Mouse (Mus musculus) cerebellum, postnatal 10 days (tissue): ENCODE measurements around the gene Ncoa6.
A peak's percentile ranks its signal among the peaks of the same experiment; 100 is the strongest.

ENCODE experiments used
- DNase-seq, 2 experiments: peaks; one replicate each; pipeline ENCODE4 v3.0.0; 2021; ENCODE audit warnings: mixed read lengths in 2 of 2

Gene Ncoa6

DNA sequence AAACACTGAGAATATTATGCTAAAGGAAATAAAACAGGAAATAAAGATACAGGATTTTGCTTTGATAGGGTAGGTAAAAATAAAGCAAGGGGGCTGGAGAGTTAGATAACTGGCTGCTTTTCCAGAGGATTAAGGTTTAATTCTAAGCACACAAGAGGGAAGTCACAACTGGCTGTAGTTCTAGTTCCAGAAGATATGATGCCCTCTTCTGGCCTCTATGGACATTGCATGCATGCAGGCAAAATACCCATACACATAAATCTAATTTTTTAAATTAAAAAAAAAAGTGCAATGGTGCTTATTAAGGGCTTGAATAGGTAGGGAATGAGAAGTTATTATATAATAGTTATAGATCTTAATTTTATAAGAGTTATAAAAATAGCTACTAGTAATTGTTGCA, 37.2 kb downstream of the Ncoa6 start:
- DNase-seq = peak; percentile 32 to 34

DNA sequence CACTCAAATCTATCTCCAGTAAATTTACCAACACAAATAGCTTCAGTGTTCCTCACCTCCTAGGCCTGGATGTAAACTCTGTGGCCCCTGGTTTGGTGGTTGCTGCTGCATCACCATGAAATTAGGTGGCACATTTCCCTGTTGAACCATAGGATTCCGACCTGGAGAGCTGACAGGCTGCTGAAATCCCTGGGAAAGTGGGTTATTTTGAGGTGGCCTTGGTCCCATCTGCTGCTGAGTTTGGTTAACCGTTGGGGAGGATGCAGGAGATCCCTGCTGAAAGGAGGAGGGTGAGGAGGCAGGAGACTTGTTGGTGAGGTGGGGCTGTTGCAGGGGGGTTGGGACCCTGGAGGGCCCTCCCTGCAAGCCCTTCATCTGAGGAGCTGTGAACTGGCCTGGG, 52.8 kb downstream of the Ncoa6 start:
- DNase-seq = no peak

DNA sequence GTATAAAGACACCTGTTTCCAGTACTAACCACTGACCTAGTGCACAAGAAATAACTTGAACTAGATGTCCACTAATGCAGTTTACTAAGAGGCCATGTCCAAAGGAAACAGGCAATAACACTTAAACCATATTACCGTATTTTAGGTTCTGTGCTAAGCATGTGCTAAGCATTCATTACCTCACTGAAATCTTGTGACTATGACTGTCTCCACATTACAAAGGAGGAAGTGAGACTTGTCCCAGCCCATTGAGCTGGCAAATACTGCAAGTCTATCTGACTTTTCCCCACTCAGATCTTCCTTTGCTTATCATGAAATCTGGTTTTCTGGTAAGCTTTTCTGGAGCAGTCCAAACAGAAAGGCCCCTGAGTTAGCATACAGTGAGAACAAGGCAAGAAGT, 69.1 kb downstream of the Ncoa6 start:
- no peak for DNase-seq

DNA sequence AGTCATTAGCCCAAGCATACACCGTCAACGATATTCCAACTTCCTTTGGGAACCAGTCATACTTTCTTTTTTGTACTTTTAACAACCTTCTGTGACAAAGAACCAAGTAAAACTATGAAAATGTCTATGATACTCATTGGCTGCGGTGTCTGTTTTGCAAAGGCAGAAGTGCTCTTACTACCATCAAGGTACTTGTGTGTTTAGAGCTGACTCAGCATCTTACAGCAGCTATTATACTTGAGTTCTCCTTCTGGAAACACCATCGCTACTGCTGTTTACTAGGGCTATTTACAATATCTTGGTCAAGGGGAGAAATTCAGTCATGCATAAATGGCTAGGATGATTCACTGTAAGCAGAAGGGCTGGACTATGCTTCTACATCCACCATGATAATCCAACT, 71.8 kb downstream of the Ncoa6 start:
- DNase-seq = no peak

DNA sequence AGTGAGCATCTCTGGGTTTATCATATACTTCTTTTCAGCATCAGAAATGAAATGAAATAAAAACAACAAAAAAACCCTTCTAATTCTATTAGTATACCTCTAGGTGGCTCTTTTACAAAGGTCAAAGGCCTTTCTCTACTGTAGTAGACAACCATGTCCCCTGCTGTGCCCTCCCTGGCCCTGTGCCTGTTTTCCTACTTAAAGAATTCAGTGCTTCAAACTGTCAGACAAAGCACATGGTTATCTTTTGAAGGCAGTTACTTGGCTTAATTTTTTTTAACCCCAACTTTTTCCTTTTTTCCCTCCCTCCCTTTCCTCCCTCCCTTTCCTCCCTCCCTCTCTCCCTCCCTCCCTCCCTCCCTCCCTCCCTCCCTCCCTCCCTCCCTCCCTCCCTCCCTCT, 73.4 kb downstream of the Ncoa6 start:
- DNase-seq = peak; percentile 69 to 76

DNA sequence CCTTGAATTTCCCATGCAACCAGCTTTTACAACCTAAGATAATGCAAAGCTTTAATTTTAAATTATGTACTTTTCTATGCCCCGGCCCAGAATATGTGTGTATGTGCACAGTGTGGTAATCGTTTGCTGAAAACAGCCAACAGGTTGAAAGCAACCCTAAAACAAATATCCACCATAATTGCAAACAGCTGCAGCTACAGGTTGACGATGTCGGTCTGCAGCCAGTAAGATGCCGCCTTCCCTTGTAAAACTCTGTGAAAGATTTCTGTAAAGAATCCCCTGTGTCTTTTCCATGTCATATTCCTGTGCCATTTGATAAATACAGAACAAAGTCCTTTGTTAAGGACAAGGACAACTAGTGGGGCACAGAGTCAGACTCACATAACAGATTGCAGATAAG, 79.1 kb downstream of the Ncoa6 start:
- DNase-seq = no peak

DNA sequence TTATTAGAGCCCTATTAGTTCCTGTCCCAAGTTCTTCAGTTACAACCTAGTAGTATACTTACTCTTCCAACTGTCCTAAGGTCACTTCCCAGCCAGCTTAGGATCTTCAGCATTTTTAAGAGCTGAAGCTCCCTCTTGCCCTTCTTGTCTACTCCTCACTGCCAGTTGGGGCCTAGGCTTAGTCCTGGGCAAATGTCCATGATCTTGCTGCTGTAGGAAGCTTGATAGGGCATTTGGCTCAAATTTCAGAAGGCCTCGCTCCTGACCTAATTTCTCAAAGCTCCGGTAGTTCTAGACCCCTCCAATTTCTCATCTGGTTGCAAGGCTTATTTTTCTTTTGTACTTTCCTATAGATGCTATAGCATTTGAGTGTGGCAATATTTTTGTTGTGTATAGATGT, 85.1 kb downstream of the Ncoa6 start:
- peak; percentile 23 to 31 for DNase-seq

DNA sequence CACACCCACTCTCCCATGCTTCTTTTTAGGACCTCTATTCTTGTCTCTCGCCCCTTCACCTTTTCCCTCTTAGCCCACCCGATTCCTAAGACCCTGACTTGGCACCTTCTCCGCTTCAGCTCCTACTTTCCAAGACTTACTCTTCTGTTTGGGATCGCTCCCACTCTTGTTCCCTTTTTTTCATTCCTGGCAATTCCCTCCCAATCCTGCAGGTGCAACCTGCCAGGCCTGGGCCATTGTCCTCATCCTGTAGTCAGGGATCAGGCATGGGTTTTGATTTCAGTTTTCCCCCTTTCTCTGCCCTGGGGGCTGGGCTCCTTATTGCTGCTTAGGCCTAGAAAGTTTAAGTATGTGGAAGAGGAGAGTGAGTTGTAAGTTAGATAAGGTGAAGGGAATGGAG, 86.6 kb downstream of the Ncoa6 start:
- peak in 1 of 2 experiments; percentile 23 for DNase-seq

DNA sequence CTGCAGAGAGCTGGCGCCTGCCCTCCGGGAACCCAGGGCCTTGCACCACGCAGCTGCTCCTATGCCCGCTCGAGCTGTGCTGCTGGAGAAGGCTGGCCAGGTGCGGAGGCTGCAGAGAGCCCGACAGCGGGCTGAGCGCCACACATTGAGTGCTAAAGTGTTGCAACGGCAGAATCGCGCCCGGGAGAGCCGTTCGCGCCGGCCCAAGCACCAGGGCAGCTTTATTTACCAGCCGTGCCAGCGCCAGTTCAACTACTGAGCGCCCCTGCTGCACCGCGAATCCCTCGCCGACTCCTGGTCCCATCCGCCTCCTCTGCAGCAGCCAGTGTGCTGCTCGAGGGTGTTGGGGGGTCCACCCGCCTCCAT, 87.2 kb downstream of the Ncoa6 start:
- DNase-seq = peak; percentile 28 to 38

DNA sequence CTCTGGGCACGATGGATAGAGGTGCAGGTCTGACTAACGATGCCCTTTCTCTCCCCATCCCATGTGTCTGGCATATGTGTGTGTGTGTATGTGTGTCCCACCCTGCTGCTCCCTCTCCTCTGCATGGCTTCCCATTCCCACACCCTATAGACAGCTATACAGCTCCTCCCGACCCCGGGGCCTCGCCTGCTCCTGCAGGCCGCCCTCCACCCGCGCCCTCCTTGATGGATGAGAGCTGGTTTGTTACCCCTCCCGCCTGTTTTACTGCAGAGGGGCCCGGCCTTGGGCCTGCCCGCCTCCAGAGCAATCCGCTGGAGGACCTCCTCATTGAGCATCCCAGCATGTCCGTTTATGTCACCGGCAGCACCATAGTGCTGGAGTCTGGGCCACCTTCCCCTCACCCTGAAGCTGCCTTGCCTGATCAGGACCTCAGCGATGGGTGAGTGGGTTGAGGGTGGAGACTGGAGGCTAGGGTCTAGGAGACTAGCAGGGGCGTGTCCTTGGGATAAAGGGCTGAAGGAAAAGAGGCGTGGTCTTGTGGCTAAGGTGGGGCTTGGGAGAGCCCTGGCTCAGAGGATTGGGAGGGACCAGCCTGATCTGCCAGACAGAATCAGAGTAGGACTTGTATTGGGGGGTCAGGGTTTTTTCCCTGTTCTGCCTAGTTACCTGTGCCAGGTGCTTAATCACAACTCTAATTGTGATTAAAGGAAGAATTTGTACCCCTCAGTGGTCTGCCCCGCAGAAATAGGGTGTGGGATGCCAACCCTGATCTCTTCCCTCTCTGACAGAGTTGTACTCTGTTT, 87.8 kb downstream of the Ncoa6 start:
- peak; percentile 22 for DNase-seq

DNA sequence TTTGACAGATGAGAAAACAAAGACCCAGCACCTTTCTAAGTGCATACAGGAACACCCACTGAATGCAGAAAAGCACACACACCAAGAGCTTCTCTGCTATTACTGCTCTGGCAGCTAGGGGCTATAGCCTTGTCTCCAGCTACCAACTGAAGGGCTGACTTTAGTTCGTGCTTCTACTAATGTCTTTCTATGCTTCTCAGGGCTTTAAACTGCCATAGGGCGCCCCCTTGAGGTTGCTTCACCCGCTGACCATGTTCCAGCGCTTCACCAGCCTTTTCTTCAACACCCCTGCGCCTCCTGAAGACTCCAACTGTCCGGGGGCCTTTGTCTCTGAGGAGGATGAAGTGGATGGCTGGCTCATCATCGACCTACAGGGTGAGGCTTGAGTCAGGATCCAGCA, 88.6 kb downstream of the Ncoa6 start:
- peak; percentile 90 to 93 for DNase-seq

DNA sequence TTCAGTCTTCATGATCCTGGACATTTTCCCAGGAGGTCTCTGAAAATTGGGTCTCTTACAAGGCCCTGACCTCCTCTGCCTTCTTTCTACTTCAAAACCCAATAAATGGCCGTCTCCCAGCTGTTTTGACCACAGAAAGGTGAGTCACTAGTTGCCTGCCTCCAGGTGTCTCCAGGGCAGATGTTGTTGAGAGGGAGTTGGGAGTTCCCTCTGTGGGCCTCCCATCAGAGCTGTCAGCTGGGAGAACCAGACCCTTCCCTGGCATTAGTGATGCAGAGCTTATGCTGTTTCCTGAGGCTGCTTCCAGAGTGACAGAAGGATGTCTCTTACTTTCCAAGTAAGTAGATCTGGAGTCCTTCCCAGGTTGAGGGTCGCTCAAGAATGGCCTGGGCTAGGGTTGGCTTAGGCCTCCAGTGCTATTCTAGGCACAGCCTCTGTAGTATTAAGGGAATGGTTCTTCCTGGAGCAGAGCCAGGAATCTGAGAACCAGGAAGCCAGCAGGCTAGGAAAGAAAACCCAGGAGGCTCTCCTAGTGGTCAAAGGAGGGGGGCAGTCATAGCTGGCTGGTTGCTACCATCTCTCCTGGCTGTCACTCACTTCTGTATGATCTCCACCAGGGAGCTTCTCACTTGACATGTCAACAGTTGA, 90.8 kb downstream of the Ncoa6 start:
- peak; percentile 48 to 62 for DNase-seq

DNA sequence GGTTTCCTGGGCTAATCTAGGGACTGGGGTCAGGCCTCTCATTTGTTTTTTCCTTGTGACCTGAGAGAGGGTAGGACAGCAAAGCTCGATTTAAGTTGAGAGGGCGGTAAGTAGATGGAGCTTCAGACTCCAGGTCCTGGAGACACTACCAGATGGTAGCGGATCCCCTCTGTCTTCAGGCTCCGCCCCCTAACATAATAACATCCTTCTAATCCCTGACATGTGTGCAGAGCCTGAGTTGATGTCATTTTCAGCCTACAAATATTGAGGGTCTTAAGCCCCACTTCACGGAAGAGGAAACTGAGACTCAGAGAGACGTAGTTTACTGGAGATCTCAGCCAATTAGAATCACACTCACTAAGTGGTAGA, 91.4 kb downstream of the Ncoa6 start:
- no peak for DNase-seq

DNA sequence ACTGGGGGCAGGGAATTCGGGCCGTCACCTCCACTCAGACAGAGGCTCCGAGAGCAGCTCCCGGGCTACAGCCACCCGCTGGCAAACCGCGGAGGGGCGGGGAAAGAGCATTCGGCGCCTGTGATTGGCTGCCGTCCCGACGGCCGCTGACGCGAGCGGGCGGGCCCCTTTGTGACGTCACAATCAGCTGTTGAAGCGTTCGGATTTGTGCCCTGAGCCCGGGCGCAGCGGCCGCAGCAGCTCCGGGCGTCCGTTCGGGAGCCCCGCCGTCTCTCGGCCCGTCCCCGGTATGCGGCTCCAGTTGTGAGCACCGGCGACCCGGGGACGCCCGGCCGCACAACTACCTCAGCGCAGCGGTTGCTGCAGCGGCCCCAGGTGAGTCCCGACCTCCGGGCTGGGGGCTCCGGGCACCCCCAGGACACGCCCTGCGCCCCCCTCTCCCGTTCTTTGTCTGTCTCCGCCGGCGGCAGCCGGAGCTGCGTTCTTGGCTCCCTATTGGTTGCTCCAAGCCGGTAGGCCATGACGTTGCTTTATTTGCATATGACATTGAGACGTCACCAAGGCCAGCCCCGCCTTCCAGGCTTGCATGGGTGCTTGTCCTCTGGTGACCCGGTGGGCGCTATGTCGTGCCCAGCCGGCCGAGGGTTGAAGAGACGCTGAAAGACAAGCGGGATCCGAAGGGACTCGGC, 91.9 kb downstream of the Ncoa6 start:
- peak; percentile 99 to 100 for DNase-seq

DNA sequence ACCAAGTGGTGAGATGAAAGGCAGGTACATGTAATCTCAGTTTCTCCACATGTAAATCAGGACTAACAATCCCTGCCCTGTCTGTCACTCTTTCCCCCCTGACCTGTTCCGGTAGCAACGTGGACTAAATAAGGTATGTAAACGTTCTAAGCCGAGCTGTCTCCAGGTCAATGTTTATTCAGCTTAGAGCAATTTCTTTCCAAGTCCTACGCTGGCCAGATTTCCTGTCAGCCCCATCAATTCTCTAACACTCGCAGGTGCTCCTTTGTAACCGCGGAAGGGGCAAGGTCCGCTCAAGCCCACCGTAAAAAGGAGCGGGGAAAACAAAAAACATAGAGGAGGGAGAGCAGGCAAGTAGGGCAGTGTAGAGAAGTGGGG, 92.6 kb downstream of the Ncoa6 start:
- DNase-seq = peak; percentile 48 to 64

DNA sequence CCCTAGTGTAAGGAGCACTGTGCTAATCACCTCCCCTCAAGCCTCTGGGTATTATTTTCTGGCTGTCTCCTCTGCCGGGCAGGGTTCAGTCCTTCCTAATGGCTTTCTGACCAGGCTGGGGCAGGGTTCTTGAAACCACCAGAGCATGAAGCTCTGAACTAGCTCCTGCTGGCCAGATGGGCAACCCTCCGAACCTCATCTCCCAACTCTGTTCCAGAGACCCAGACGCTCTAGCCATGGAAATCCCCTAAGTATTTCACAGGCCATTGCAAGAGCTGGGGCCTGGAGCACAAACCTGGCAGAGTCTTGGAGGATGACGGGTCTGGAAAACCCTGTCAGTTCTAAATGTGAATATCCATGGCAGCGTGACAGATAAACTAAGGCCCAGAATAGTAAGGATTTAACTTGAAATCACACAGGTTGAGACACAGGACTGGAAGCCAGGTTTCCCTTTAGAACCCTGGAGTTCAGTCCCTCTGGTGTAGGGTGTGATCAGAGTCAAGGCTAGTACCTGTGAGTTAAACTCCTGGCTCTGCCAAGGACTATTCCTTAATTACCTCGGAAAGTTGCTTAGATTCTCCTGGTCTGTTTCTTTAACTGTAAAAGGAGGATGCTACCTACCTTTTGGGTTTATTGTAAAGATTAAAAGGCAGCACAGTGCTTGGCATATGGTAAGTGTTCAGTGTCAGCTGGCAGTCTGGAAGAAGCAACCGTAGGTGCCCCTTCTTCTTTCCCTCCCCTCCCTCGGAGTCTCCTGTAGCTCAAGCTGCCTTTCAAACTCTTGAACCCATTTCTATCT, 93.2 kb downstream of the Ncoa6 start, which contains the start of gene Trp53inp2:
Trp53inp2 (plus strand) TSS at position 799 of the 799 bp plus-strand sequence.
- DNase-seq = peak; percentile 62 to 63

DNA sequence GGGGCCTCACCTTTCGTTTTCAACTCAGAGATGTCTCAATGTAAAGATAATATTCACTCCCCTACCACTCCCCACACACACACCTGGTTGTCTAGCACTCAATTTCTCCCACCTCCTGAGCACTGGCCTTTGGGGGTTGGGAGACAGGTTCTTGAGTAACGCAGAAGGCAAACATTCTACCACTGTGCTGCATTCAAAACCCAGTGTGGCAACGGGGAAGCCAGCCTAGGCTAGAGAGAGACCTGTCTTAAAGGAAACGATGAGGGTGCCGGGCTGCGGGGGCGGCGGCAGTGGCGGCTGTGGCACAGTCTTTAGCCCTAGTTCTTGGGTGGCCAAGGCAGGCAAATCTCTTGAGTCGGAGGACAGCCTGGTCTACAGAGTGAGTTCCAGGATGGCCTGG, 97.5 kb downstream of the Ncoa6 start:
- DNase-seq = no peak

DNA sequence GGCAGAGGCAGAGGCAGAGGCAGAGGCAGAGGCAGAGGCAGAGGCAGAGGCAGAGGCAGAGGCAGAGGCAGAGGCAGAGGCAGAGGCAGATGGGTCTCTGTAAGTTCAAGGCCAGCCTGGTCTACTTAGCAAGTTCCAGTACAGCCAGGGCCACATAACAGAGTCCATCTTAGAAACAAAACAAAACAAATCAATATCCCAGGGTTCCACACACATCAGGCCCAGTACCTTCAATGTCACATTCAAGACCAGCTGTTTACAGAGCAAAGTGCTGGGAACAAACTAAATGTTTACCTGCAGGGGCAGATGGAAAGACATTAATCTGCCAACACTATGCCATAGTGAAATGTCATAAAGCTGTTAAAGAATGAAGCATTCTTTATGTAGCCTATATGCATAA, 99.2 kb downstream of the Ncoa6 start:
- DNase-seq = no peak

DNA sequence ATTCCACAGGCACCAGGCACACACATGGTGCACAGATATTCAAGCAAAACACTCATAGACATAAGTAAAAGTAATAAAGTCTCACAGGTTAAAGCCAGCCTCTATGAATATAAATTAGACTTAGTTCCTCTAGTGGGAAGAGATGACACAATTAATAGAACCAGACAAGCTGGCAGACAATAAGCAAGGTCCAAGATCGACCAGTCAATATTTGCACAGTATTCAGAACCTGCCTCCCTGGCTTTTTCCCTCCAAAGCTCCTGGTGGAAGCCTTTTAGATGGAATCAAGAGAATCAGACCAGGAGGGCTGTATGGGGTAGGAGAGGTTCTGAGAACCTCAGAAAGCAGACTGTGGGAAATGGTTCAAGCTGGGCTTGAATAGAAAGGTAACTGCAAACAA, 99.8 kb downstream of the Ncoa6 start:
- no peak for DNase-seq

DNA sequence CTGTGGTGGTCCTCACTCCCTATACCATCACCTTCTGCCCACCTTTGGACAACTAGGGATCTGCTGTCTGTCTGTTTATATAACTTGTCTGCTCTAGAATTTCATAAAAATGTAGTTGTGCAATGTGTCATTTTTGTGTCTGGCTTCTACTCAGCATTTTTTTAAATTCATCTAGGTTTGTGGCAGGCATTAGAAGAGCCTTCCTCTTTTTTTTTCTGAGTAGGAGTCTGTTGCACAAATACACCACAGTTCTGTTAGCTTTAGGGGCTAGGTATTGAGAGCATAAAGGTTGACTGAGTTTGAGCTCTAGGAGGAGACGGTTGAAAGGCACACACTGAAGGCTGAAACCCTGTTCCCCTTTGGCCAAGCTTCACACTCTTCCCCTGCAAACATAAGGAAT, 100.4 kb downstream of the Ncoa6 start:
- no peak for DNase-seq

DNA sequence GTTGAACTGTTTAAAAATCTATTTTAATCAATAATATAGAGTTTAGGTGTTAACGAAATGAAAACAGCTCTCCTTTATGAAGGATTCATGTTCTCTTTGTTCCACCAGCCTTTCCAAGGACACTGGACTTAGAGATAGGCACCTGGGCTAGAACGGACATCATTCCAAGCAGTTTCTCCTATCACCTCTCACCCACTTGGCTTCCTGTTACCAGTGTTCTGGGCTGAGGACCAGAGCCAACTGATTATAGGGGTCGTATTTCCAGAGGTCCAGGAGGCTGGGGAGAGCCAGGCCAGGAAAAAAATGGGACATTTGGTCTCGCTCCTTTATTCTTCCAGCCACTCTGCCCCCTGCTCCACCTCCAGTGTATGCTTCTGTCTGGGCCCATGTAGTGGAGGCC, 101.2 kb downstream of the Ncoa6 start:
- DNase-seq = no peak

DNA sequence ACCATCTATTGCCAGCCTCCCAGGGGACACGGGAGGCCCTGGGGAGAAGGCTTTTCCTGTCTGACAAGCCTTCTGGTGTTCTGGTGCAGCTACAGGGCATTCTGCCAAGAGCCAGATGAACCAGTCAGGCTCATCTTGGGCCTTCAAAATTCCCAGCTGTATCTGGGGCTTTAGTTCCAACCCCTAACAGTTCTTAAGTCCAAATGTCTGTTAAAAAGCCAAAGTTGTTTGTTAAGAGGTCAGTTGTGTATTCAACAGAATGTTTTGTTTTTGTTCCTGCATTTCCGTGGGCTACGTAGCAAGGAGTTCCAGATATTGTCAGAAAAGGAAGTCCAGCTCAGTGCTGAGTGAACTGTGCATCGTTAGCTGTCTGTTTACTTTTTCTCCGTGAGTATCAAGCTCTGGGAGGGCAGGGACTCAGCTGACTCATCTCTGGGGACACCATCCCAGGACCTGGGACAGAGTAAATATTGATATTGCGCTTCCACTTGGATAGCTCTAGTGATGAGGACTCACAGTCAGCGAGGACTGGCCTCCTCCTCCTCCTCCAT, 104.3 kb downstream of the Ncoa6 start:
- DNase-seq = peak; percentile 72 to 79
